Mouse (Mus musculus): ENCODE measurements around the gene Pidd1. TPM values are rescaled to one million over a fixed set of nuclear protein-coding genes. Genes with fewer than 3 reads are reported as not detected.

Pidd1 gene
- polyA plus RNA-seq, 1 experiment from 2014 or later = 14.1 TPM

- no peaks in the 10 kb centered on the region for H3K9me3 ChIP-seq (ENCODE audit: control insufficient read depth, low read length)
- H3K4me2 ChIP-seq (replicated peaks; ENCODE audit: low read depth, low read length) = no peak overlapping the region
- H3K27ac ChIP-seq (ENCODE audit: low read depth, low read length) = no peak overlapping the region
- 76% methylated on average over 15 of the region's 15 CpGs for WGBS
- no peak overlapping the region for H3K9ac ChIP-seq (ENCODE audit: low read depth, low read length)
- no peaks in the 10 kb centered on the region; the same call in 1 of the 2 replicates for H3K36me3 ChIP-seq (ENCODE audit: control insufficient read depth, insufficient read depth, low read length)
- ATAC-seq (ENCODE audit: low FRiP score, low TSS enrichment) = no peak
- peaks cover 23% of the 10 kb centered on the region for H3K4me1 ChIP-seq (ENCODE audit: control insufficient read depth, insufficient read depth, low read length)
- H3K27me3 ChIP-seq (ENCODE audit: control insufficient read depth, insufficient read depth, low read length) = peaks cover 25% of the 10 kb centered on the region
- no peak overlapping the region for H3K4me3 ChIP-seq (ENCODE audit: low read length)
These were observed 14.3 kb upstream of the Pidd1 start for GRCm38 (mm10) chr7:141457986-141458660.

GRCm38 (mm10) chr7:141457236-141457635 lies 13.4 kb upstream of the Pidd1 start:
- H3K9ac ChIP-seq (ENCODE audit: low read depth, low read length) = no peak overlapping the region
- no peak overlapping the region for H3K27ac ChIP-seq (ENCODE audit: low read depth, low read length)
- peaks cover 17% of the 10 kb centered on the region for H3K27me3 ChIP-seq (ENCODE audit: control insufficient read depth, insufficient read depth, low read length)
- ATAC-seq (ENCODE audit: low FRiP score, low TSS enrichment) = no peak
- no peak overlapping the region for H3K4me3 ChIP-seq (ENCODE audit: low read length)
- no peaks in the 10 kb centered on the region for H3K9me3 ChIP-seq (ENCODE audit: control insufficient read depth, low read length)
- no peaks in the 10 kb centered on the region; the same call in 1 of the 2 replicates for H3K36me3 ChIP-seq (ENCODE audit: control insufficient read depth, insufficient read depth, low read length)
- peaks cover 21% of the 10 kb centered on the region for H3K4me1 ChIP-seq (ENCODE audit: control insufficient read depth, insufficient read depth, low read length)
- no peak overlapping the region for H3K4me2 ChIP-seq (replicated peaks; ENCODE audit: low read depth, low read length)
- 94% methylated on average over 14 of the region's 14 CpGs for WGBS

- Histone ChIP-seq H3K4me2 (replicated peaks; ENCODE audit: low read depth, low read length) (no peak overlapping the region), H3K4me1 (ENCODE audit: control insufficient read depth, insufficient read depth, low read length) (peaks cover 16% of the 10 kb centered on the region), H3K36me3 (ENCODE audit: control insufficient read depth, insufficient read depth, low read length) (peaks cover 4% of the 10 kb centered on the region; the same call in 1 of the 2 replicates), H3K27me3 (ENCODE audit: control insufficient read depth, insufficient read depth, low read length) (peaks cover 12% of the 10 kb centered on the region), H3K9ac (ENCODE audit: low read depth, low read length) (no peak overlapping the region), H3K4me3 (ENCODE audit: low read length) (no peak overlapping the region), H3K9me3 (ENCODE audit: control insufficient read depth, low read length) (no peaks in the 10 kb centered on the region), H3K27ac (ENCODE audit: low read depth, low read length) (no peak overlapping the region)
- no peak for ATAC-seq (ENCODE audit: low FRiP score, low TSS enrichment)
- WGBS = 88% methylated on average over 6 of the region's 6 CpGs
These were observed 12.9 kb upstream of the Pidd1 start for GRCm38 (mm10) chr7:141456739-141457138.

- H3K4me3 ChIP-seq (ENCODE audit: low read length) = peak overlapping the region; percentile 58
- H3K27ac ChIP-seq (ENCODE audit: low read depth, low read length) = peak overlapping the region; percentile 48
- peak overlapping the region; percentile 98 for H3K4me2 ChIP-seq (replicated peaks; ENCODE audit: low read depth, low read length)
- H3K9ac ChIP-seq (ENCODE audit: low read depth, low read length) = peak overlapping the region; percentile 69
- H3K36me3 ChIP-seq (ENCODE audit: control insufficient read depth, insufficient read depth, low read length) = peaks cover 14% of the 10 kb centered on the region
- no peaks in the 10 kb centered on the region for H3K9me3 ChIP-seq (ENCODE audit: control insufficient read depth, low read length)
- 0% methylated on average over 23 of the region's 23 CpGs for WGBS
- ATAC-seq (ENCODE audit: low FRiP score, low TSS enrichment) = peak; percentile 25
- H3K4me1 ChIP-seq (ENCODE audit: control insufficient read depth, insufficient read depth, low read length) = peaks cover 10% of the 10 kb centered on the region
- H3K27me3 ChIP-seq (ENCODE audit: control insufficient read depth, insufficient read depth, low read length) = peaks cover 4% of the 10 kb centered on the region; the same call in 1 of the 2 replicates
These were observed 11.9 kb upstream of the Pidd1 start for GRCm38 (mm10) chr7:141455610-141456314.

- WGBS = 1% methylated on average over 44 of the region's 45 CpGs
- peak; percentile 85 for ATAC-seq (ENCODE audit: low FRiP score, low TSS enrichment)
- Histone ChIP-seq H3K9me3 (ENCODE audit: control insufficient read depth, low read length) (no peaks in the 10 kb centered on the region), H3K9ac (ENCODE audit: low read depth, low read length) (peak within 1 kb of the TSS; percentile 69), H3K4me3 (ENCODE audit: low read length) (peak within 1 kb of the TSS; percentile 58), H3K36me3 (ENCODE audit: control insufficient read depth, insufficient read depth, low read length) (peaks cover 21% of the 10 kb centered on the region), H3K4me2 (replicated peaks; ENCODE audit: low read depth, low read length) (peak within 1 kb of the TSS; percentile 98), H3K27ac (ENCODE audit: low read depth, low read length) (peak within 1 kb of the TSS; percentile 48), H3K4me1 (ENCODE audit: control insufficient read depth, insufficient read depth, low read length) (peaks cover 10% of the 10 kb centered on the region), H3K27me3 (ENCODE audit: control insufficient read depth, insufficient read depth, low read length) (no peaks in the 10 kb centered on the region)
These were observed 11.2 kb upstream of the Pidd1 start, which contains the start of gene Pnpla2 for GRCm38 (mm10) chr7:141454967-141455551. Pnpla2 (plus strand) TSS chr7:141455198.

GRCm38 (mm10) chr7:141453636-141454035 lies 9.8 kb upstream of the Pidd1 start:
- no peak for ATAC-seq (ENCODE audit: low FRiP score, low TSS enrichment)
- no peaks in the 10 kb centered on the region for H3K27me3 ChIP-seq (ENCODE audit: control insufficient read depth, insufficient read depth, low read length)
- WGBS = 68% methylated on average over 2 of the region's 2 CpGs
- no peak overlapping the region for H3K4me3 ChIP-seq (ENCODE audit: low read length)
- no peak overlapping the region for H3K4me2 ChIP-seq (replicated peaks; ENCODE audit: low read depth, low read length)
- H3K27ac ChIP-seq (ENCODE audit: low read depth, low read length) = no peak overlapping the region
- H3K9me3 ChIP-seq (ENCODE audit: control insufficient read depth, low read length) = no peaks in the 10 kb centered on the region
- H3K4me1 ChIP-seq (ENCODE audit: control insufficient read depth, insufficient read depth, low read length) = peaks cover 13% of the 10 kb centered on the region
- H3K9ac ChIP-seq (ENCODE audit: low read depth, low read length) = no peak overlapping the region
- H3K36me3 ChIP-seq (ENCODE audit: control insufficient read depth, insufficient read depth, low read length) = peaks cover 35% of the 10 kb centered on the region

- Histone ChIP-seq H3K4me3 (ENCODE audit: low read length) (no peak overlapping the region), H3K4me2 (replicated peaks; ENCODE audit: low read depth, low read length) (no peak overlapping the region), H3K9me3 (ENCODE audit: control insufficient read depth, low read length) (no peaks in the 10 kb centered on the region), H3K36me3 (ENCODE audit: control insufficient read depth, insufficient read depth, low read length) (peaks cover 39% of the 10 kb centered on the region), H3K9ac (ENCODE audit: low read depth, low read length) (no peak overlapping the region), H3K27ac (ENCODE audit: low read depth, low read length) (no peak overlapping the region), H3K4me1 (ENCODE audit: control insufficient read depth, insufficient read depth, low read length) (peaks cover 17% of the 10 kb centered on the region), H3K27me3 (ENCODE audit: control insufficient read depth, insufficient read depth, low read length) (no peaks in the 10 kb centered on the region)
- no peak for ATAC-seq (ENCODE audit: low FRiP score, low TSS enrichment)
These were observed 8.1 kb upstream of the Pidd1 start for GRCm38 (mm10) chr7:141451928-141452327.

GRCm38 (mm10) chr7:141447110-141447991 lies 3.5 kb upstream of the Pidd1 start, which contains the start of gene Rplp2:
Rplp2 (plus strand) TSS chr7:141447370.
- Histone ChIP-seq H3K4me3 (ENCODE audit: low read length) (peak within 1 kb of the TSS; percentile 86), H3K9me3 (ENCODE audit: control insufficient read depth, low read length) (no peaks in the 10 kb centered on the region), H3K4me2 (replicated peaks; ENCODE audit: low read depth, low read length) (peak within 1 kb of the TSS; percentile 58), H3K36me3 (ENCODE audit: control insufficient read depth, insufficient read depth, low read length) (peaks cover 39% of the 10 kb centered on the region), H3K9ac (ENCODE audit: low read depth, low read length) (peak within 1 kb of the TSS; percentile 94), H3K27ac (ENCODE audit: low read depth, low read length) (peak within 1 kb of the TSS; percentile 74), H3K4me1 (ENCODE audit: control insufficient read depth, insufficient read depth, low read length) (peaks cover 23% of the 10 kb centered on the region), H3K27me3 (ENCODE audit: control insufficient read depth, insufficient read depth, low read length) (no peaks in the 10 kb centered on the region)
- ATAC-seq (ENCODE audit: low FRiP score, low TSS enrichment) = peak; percentile 91
- under 1% methylated on average over 63 of the region's 63 CpGs for WGBS

Measured in kidney, embryonic 14.5 days (tissue).